Mouse (Mus musculus) liver, postnatal 0 days (tissue): Measurements from ENCODE around the gene Shd.

Experiments
- CTCF ChIP-seq: sonication (generic); IDR thresholded peaks from 2 replicates; pipeline ENCODE4 v1.5.1; 2016; ENCODE audit warnings: antibody characterized with exemption, low read depth
- EP300 ChIP-seq: IDR thresholded peaks from 2 replicates; pipeline ENCODE4 v1.6.1; 2016; ENCODE audit warnings: antibody characterized with exemption, low read depth, mild to moderate bottlenecking

GRCm38 (mm10) chr17:55958918-55959728, 11.1 kb upstream of the Shd start, which contains the start of gene Yju2:
- no peak; the same call in 1 of the 2 replicates for TF ChIP-seq CTCF
- TF ChIP-seq EP300, result no peak
